Mouse (Mus musculus): ENCODE results near the gene Bpifb4. TPM values are rescaled to one million over a fixed set of nuclear protein-coding genes. Genes with fewer than 3 reads are reported as not detected.

Gene Bpifb4
- polyA plus RNA-seq, 1 experiment from 2014 or later: not detected

GRCm38 (mm10) chr2:154007381-154007780 is 69.4 kb downstream of the Bpifb4 start:
- H3K4me1 ChIP-seq: no peaks in the 10 kb centered on the region
- no peak overlapping the region for H3K27ac ChIP-seq
- no peak for DNase-seq (ENCODE audit: low spot score)
- no peaks in the 10 kb centered on the region for H3K36me3 ChIP-seq
- 79% methylated on average over 1 of the region's 1 CpGs for WGBS
- H3K27me3 ChIP-seq (ENCODE audit: insufficient read depth, poor library complexity, severe bottlenecking): no peaks in the 10 kb centered on the region
- H3K4me3 ChIP-seq: no peak overlapping the region
- no peaks in the 10 kb centered on the region for H3K9me3 ChIP-seq

- Histone ChIP-seq H3K4me3 (no peak within 1 kb of the TSS), H3K9me3 (no peaks in the 10 kb centered on the region), H3K36me3 (no peaks in the 10 kb centered on the region), H3K4me1 (no peaks in the 10 kb centered on the region), H3K27me3 (ENCODE audit: insufficient read depth, poor library complexity, severe bottlenecking) (no peaks in the 10 kb centered on the region), H3K27ac (no peak within 1 kb of the TSS)
- whole genome bisulfite sequencing: 69% methylated on average over 3 of the region's 3 CpGs
- DNase-seq (ENCODE audit: low spot score): no peak
Observed at GRCm38 (mm10) chr2:154007965-154008364, 70.0 kb downstream of the Bpifb4 start, which contains the start of gene Bpifa2. Gene Bpifa2, plus strand, starts transcription at chr2:154008265.

Other genes with a start within 250 kb of the Bpifb4 start
- 0.10 and 0.12 TPM in 2 replicates for gene Dnmt3c, start 241.6 kb upstream of the Bpifb4 start, polyA plus RNA-seq (2016; fragmentation: Nextera tagmentation; extraction: Ambion mirVana)
- gene Mapre1, start 196.9 kb upstream of the Bpifb4 start, polyA plus RNA-seq (2016; fragmentation: Nextera tagmentation; extraction: Ambion mirVana): 311 and 313 TPM in 2 replicates
- gene Efcab8, start 158.3 kb upstream of the Bpifb4 start, polyA plus RNA-seq (2016; fragmentation: Nextera tagmentation; extraction: Ambion mirVana): 0.04 TPM in 1 of 2 replicates, not detected in the other
- gene Sun5, start 67.1 kb upstream of the Bpifb4 start, polyA plus RNA-seq (2016; fragmentation: Nextera tagmentation; extraction: Ambion mirVana): not detected in 2 replicates
- gene Bpifb2, start 63.2 kb upstream of the Bpifb4 start, polyA plus RNA-seq (2016; fragmentation: Nextera tagmentation; extraction: Ambion mirVana): not detected in 2 replicates
- not detected in 2 replicates for gene Bpifb6, start 37.8 kb upstream of the Bpifb4 start, polyA plus RNA-seq (2016; fragmentation: Nextera tagmentation; extraction: Ambion mirVana)
- not detected in 2 replicates for gene Bpifb3, start 20.0 kb upstream of the Bpifb4 start, polyA plus RNA-seq (2016; fragmentation: Nextera tagmentation; extraction: Ambion mirVana)
- gene Bpifa6, start 36.7 kb downstream of the Bpifb4 start, polyA plus RNA-seq (2016; fragmentation: Nextera tagmentation; extraction: Ambion mirVana): not detected in 2 replicates
- not detected in 2 replicates for gene Bpifa2, start 70.1 kb downstream of the Bpifb4 start, polyA plus RNA-seq (2016; fragmentation: Nextera tagmentation; extraction: Ambion mirVana)
- not detected in 2 replicates for gene Bpifa3, start 192.1 kb downstream of the Bpifb4 start, polyA plus RNA-seq (2016; fragmentation: Nextera tagmentation; extraction: Ambion mirVana)
- not detected in 2 replicates for gene Bpifa1, start 204.7 kb downstream of the Bpifb4 start, polyA plus RNA-seq (2016; fragmentation: Nextera tagmentation; extraction: Ambion mirVana)
- gene Bpifa5, start 224.4 kb downstream of the Bpifb4 start, polyA plus RNA-seq (2016; fragmentation: Nextera tagmentation; extraction: Ambion mirVana): not detected in 2 replicates

Data from heart, embryonic 10.5 days (tissue).